Mouse (Mus musculus): ENCODE measurements around the gene Ciz1.

GRCm38 (mm10) chr2:32411407-32411806, 59.3 kb downstream of the Ciz1 start:
- TF ChIP-seq CTCF (IDR thresholded peaks at IDR 0.05; ENCODE audit: extremely low read depth, insufficient read depth, insufficient read length, insufficient replicate concordance) = no peak
- TF ChIP-seq POLR2A (IDR thresholded peaks at IDR 0.05; ENCODE audit: low read depth, low read length) = no peak

Measured in spleen, adult 2 months (tissue).